Mouse (Mus musculus): ENCODE results near the gene Saxo1. TPM values are rescaled to one million over a fixed set of nuclear protein-coding genes. Genes with fewer than 3 reads are reported as not detected.

Gene Saxo1
- polyA plus RNA-seq, 1 experiment from 2014 or later = not detected

GRCm38 (mm10) chr4:86435631-86436030, 122.5 kb downstream of the Saxo1 start:
- peaks cover 9% of the 10 kb centered on the region for H3K4me1 ChIP-seq
- H3K27ac ChIP-seq = no peak overlapping the region
- H3K36me3 ChIP-seq = no peaks in the 10 kb centered on the region
- WGBS = 92% methylated on average over 3 of the region's 3 CpGs
- H3K4me3 ChIP-seq = no peak overlapping the region
- no peak for DNase-seq (ENCODE audit: low spot score)
- H3K9me3 ChIP-seq (replicated peaks) = no peaks in the 10 kb centered on the region
- H3K27me3 ChIP-seq (ENCODE audit: low read depth, poor library complexity, severe bottlenecking) = no peaks in the 10 kb centered on the region

- Histone ChIP-seq H3K27ac (no peak overlapping the region), H3K27me3 (ENCODE audit: low read depth, poor library complexity, severe bottlenecking) (no peaks in the 10 kb centered on the region), H3K36me3 (no peaks in the 10 kb centered on the region), H3K4me1 (peaks cover 11% of the 10 kb centered on the region), H3K4me3 (no peak overlapping the region), H3K9me3 (replicated peaks) (no peaks in the 10 kb centered on the region)
- no peak for DNase-seq (ENCODE audit: low spot score)
- WGBS = 90% methylated on average over 6 of the region's 6 CpGs
These were observed 129.9 kb downstream of the Saxo1 start for GRCm38 (mm10) chr4:86428091-86428745.

GRCm38 (mm10) chr4:86427312-86427711, 130.8 kb downstream of the Saxo1 start:
- Histone ChIP-seq H3K27ac (no peak overlapping the region), H3K36me3 (no peaks in the 10 kb centered on the region), H3K4me3 (no peak overlapping the region), H3K9me3 (replicated peaks) (no peaks in the 10 kb centered on the region), H3K27me3 (ENCODE audit: low read depth, poor library complexity, severe bottlenecking) (no peaks in the 10 kb centered on the region), H3K4me1 (peaks cover 11% of the 10 kb centered on the region)
- no peak for DNase-seq (ENCODE audit: low spot score)
- WGBS = 83% methylated on average over 5 of the region's 5 CpGs

- no peaks in the 10 kb centered on the region for H3K9me3 ChIP-seq (replicated peaks)
- DNase-seq (ENCODE audit: low spot score) = no peak
- no peaks in the 10 kb centered on the region for H3K36me3 ChIP-seq
- no peak overlapping the region for H3K27ac ChIP-seq
- no peak overlapping the region for H3K4me3 ChIP-seq
- H3K27me3 ChIP-seq (ENCODE audit: low read depth, poor library complexity, severe bottlenecking) = no peaks in the 10 kb centered on the region
- 91% methylated on average over 11 of the region's 11 CpGs for WGBS
- H3K4me1 ChIP-seq = peaks cover 11% of the 10 kb centered on the region
These were observed 131.6 kb downstream of the Saxo1 start for GRCm38 (mm10) chr4:86426549-86426948.

GRCm38 (mm10) chr4:86425581-86425980, 132.5 kb downstream of the Saxo1 start:
- H3K36me3 ChIP-seq = no peaks in the 10 kb centered on the region
- peaks cover 11% of the 10 kb centered on the region for H3K4me1 ChIP-seq
- H3K9me3 ChIP-seq (replicated peaks) = no peaks in the 10 kb centered on the region
- H3K4me3 ChIP-seq = no peak overlapping the region
- 84% methylated on average over 7 of the region's 7 CpGs for WGBS
- no peak for DNase-seq (ENCODE audit: low spot score)
- no peak overlapping the region; the same call in 1 of the 2 replicates for H3K27ac ChIP-seq
- H3K27me3 ChIP-seq (ENCODE audit: low read depth, poor library complexity, severe bottlenecking) = no peaks in the 10 kb centered on the region

GRCm38 (mm10) chr4:86422586-86422985, 135.5 kb downstream of the Saxo1 start:
- no peak overlapping the region for H3K27ac ChIP-seq
- no peaks in the 10 kb centered on the region for H3K9me3 ChIP-seq (replicated peaks)
- WGBS = 85% methylated on average over 6 of the region's 6 CpGs
- peaks cover 11% of the 10 kb centered on the region for H3K4me1 ChIP-seq
- no peaks in the 10 kb centered on the region for H3K27me3 ChIP-seq (ENCODE audit: low read depth, poor library complexity, severe bottlenecking)
- DNase-seq (ENCODE audit: low spot score) = no peak
- H3K36me3 ChIP-seq = no peaks in the 10 kb centered on the region
- no peak overlapping the region for H3K4me3 ChIP-seq

- Histone ChIP-seq H3K4me3 (no peak overlapping the region), H3K9me3 (replicated peaks) (no peaks in the 10 kb centered on the region), H3K27me3 (ENCODE audit: low read depth, poor library complexity, severe bottlenecking) (no peaks in the 10 kb centered on the region), H3K4me1 (peaks cover 21% of the 10 kb centered on the region), H3K27ac (no peak overlapping the region), H3K36me3 (no peaks in the 10 kb centered on the region)
- DNase-seq (ENCODE audit: low spot score) = peak; percentile 30
- 68% methylated on average over 15 of the region's 15 CpGs for WGBS
These were observed 141.6 kb downstream of the Saxo1 start for GRCm38 (mm10) chr4:86416401-86417025.

GRCm38 (mm10) chr4:86413388-86413787, 144.7 kb downstream of the Saxo1 start:
- WGBS = 70% methylated on average over 3 of the region's 3 CpGs
- peaks cover 23% of the 10 kb centered on the region for H3K4me1 ChIP-seq
- no peak overlapping the region; the same call in 1 of the 2 replicates for H3K27ac ChIP-seq
- H3K4me3 ChIP-seq = no peak overlapping the region
- peak; percentile 28 for DNase-seq (ENCODE audit: low spot score)
- no peaks in the 10 kb centered on the region for H3K36me3 ChIP-seq
- no peaks in the 10 kb centered on the region for H3K9me3 ChIP-seq (replicated peaks)
- H3K27me3 ChIP-seq (ENCODE audit: low read depth, poor library complexity, severe bottlenecking) = no peaks in the 10 kb centered on the region

- 90% methylated on average over 3 of the region's 3 CpGs for WGBS
- H3K9me3 ChIP-seq (replicated peaks) = no peaks in the 10 kb centered on the region
- H3K4me1 ChIP-seq = peaks cover 35% of the 10 kb centered on the region
- no peak for DNase-seq (ENCODE audit: low spot score)
- no peaks in the 10 kb centered on the region for H3K36me3 ChIP-seq
- no peak overlapping the region for H3K27ac ChIP-seq
- no peaks in the 10 kb centered on the region for H3K27me3 ChIP-seq (ENCODE audit: low read depth, poor library complexity, severe bottlenecking)
- H3K4me3 ChIP-seq = no peak overlapping the region
These were observed 147.2 kb downstream of the Saxo1 start for GRCm38 (mm10) chr4:86410946-86411345.

GRCm38 (mm10) chr4:86408421-86408820, 149.7 kb downstream of the Saxo1 start:
- WGBS = 93% methylated on average over 9 of the region's 9 CpGs

GRCm38 (mm10) chr4:86407200-86407527, 151.0 kb downstream of the Saxo1 start:
- Histone ChIP-seq H3K9me3 (replicated peaks) (no peaks in the 10 kb centered on the region), H3K4me1 (peaks cover 27% of the 10 kb centered on the region), H3K27ac (peak overlapping the region; percentile 61), H3K4me3 (no peak overlapping the region), H3K36me3 (no peaks in the 10 kb centered on the region), H3K27me3 (ENCODE audit: low read depth, poor library complexity, severe bottlenecking) (no peaks in the 10 kb centered on the region)
- DNase-seq (ENCODE audit: low spot score) = no peak
- 44% methylated on average over 3 of the region's 3 CpGs for WGBS

More at GRCm38 (mm10) chr4:86408421-86408820, 149.7 kb downstream of the Saxo1 start:
- H3K27me3 ChIP-seq (ENCODE audit: low read depth, poor library complexity, severe bottlenecking) = no peaks in the 10 kb centered on the region
- peaks cover 28% of the 10 kb centered on the region for H3K4me1 ChIP-seq
- H3K4me3 ChIP-seq = no peak overlapping the region
- DNase-seq (ENCODE audit: low spot score) = no peak
- H3K36me3 ChIP-seq = no peaks in the 10 kb centered on the region
- no peaks in the 10 kb centered on the region for H3K9me3 ChIP-seq (replicated peaks)
- no peak overlapping the region for H3K27ac ChIP-seq

- no peaks in the 10 kb centered on the region for H3K36me3 ChIP-seq
- H3K4me3 ChIP-seq = no peak overlapping the region
- no peaks in the 10 kb centered on the region for H3K27me3 ChIP-seq (ENCODE audit: low read depth, poor library complexity, severe bottlenecking)
- 59% methylated on average over 7 of the region's 7 CpGs for WGBS
- H3K9me3 ChIP-seq (replicated peaks) = no peaks in the 10 kb centered on the region
- H3K27ac ChIP-seq = peak overlapping the region; percentile 61
- peak; percentile 56 for DNase-seq (ENCODE audit: low spot score)
- H3K4me1 ChIP-seq = peaks cover 27% of the 10 kb centered on the region
These were observed 151.5 kb downstream of the Saxo1 start for GRCm38 (mm10) chr4:86406501-86407199.

- DNase-seq (ENCODE audit: low spot score) = no peak
- Histone ChIP-seq H3K27ac (no peak overlapping the region), H3K27me3 (ENCODE audit: low read depth, poor library complexity, severe bottlenecking) (no peaks in the 10 kb centered on the region), H3K4me1 (peaks cover 12% of the 10 kb centered on the region), H3K9me3 (replicated peaks) (no peaks in the 10 kb centered on the region), H3K36me3 (no peaks in the 10 kb centered on the region), H3K4me3 (no peak overlapping the region)
- 76% methylated on average over 3 of the region's 3 CpGs for WGBS
These were observed 157.0 kb downstream of the Saxo1 start for GRCm38 (mm10) chr4:86401116-86401515.
